Mouse (Mus musculus): ENCODE data around the gene Phb.

GRCm38 (mm10) chr11:95631301-95631700, 35.5 kb upstream of the Phb start:
- no peak for TF ChIP-seq CTCF (IDR thresholded peaks at IDR 0.05; ENCODE audit: low read depth, low read length)
- no peak for TF ChIP-seq POLR2A (IDR thresholded peaks at IDR 0.05; ENCODE audit: borderline replicate concordance, low read depth, low read length)
